Mouse (Mus musculus) cerebellum, adult 2 months (tissue): Measurements from ENCODE around the gene Gpc6. TPM values are rescaled to one million over a fixed set of nuclear protein-coding genes. Genes with fewer than 3 reads are reported as not detected.

Experiments
- DNase-seq, 2 experiments: peaks; one replicate each; pipeline ENCODE4 v3.0.0; 2021
- H3K27ac ChIP-seq: fragments of 200-500 bp; 2 replicates; pipeline ENCODE4 v1.5.1; 2012; ENCODE audit warnings: low read length, control low read depth, inconsistent platforms; ENCODE audit not compliant: insufficient read depth
- H3K27me3 ChIP-seq: fragments of 200-500 bp; 2 replicates; pipeline ENCODE4 v1.6.1; 2012; ENCODE audit warnings: inconsistent platforms, mild to moderate bottlenecking, low read length, moderate library complexity; ENCODE audit not compliant: control insufficient read depth, insufficient read depth
- H3K4me1 ChIP-seq: fragments of 200-500 bp; 2 replicates; pipeline ENCODE4 v1.6.1; 2011; ENCODE audit warnings: low read length; ENCODE audit not compliant: control insufficient read depth, insufficient read depth
- H3K4me3 ChIP-seq: fragments of 200-500 bp; replicated peaks from 2 replicates; pipeline ENCODE3; 2011; ENCODE audit warnings: mild to moderate bottlenecking, low read depth, low read length, control low read depth; ENCODE audit not compliant: insufficient read depth
- CTCF ChIP-seq: fragments of 200-500 bp; IDR thresholded peaks from 2 replicates; pipeline ENCODE4 v1.5.1; 2011; ENCODE audit warnings: low read depth, mild to moderate bottlenecking, control low read depth, low read length, moderate library complexity, borderline replicate concordance; ENCODE audit not compliant: insufficient read depth
- POLR2A ChIP-seq: fragments of 200-500 bp; IDR thresholded peaks from 2 replicates; pipeline ENCODE4 v1.6.1; 2011; ENCODE audit warnings: low read length, control low read depth, borderline replicate concordance; ENCODE audit not compliant: insufficient read depth
- WGBS: fragments of 180-500 bp; shearing (Covaris S2); methylation state at CpG from one replicate; pipeline ENCODE4 v1.1.7; 2018; 5-methylcytosine and 5-hydroxymethylcytosine counted together
- polyA plus RNA-seq: library from polyadenylated mRNA; depleted of rRNA; stranded (reverse); fragments of >200 nt; gene quantifications from 2 replicates; pipeline ENCODE4 v1.2.3, GENCODE M21; 2012

Gene Gpc6
- polyA plus RNA-seq, 1 experiment: 5.3 TPM

DNA sequence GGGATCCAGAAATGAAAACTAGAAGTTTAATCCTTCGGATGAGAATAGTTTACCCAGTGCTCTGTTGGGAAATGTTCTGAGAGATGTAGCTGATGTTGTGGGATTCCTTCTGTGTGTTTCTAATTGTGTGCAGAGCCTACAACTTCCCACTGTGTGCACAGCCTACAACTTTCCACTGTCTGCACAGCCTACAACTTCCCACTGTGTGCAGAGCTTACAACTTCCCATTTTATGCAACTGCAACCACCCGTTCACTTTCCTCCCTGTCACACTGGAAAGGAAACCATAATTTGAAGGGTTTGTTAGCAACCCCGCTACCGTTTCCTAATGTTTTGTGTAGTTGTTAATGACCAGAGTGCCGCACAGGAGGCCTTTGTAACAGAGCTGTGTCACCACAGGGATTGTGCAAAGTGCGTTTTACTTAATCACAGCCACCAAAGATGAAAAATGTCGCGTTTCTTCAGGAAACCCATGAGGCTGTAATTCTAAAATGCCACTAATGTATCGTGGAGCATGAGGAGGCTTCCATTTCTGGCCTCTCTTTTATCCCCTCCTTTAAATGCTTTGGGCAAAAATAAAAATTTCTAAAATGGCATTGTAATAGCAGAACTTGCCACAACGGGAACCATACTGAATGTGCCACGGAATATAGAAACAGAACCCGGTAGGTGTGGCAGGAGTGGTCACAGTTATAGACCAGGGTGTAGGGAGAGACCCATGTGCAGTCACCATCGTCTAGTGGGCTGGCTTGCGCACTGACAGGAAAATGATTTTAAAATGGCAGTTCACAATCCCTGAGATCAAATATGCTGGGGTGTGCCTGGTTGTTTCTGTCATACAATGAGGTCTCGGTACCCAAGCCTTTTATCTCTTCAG lies 853.7 kb downstream of the Gpc6 start:
- no peak for DNase-seq
- Histone ChIP-seq H3K4me1 (no peaks in the 10 kb centered on the region), H3K27ac (no peak overlapping the region), H3K27me3 (no peaks in the 10 kb centered on the region), H3K4me3 (no peak overlapping the region)
- WGBS: 83% methylated on average over 15 of the region's 15 CpGs
- TF ChIP-seq CTCF (no peak), POLR2A (no peak)

DNA sequence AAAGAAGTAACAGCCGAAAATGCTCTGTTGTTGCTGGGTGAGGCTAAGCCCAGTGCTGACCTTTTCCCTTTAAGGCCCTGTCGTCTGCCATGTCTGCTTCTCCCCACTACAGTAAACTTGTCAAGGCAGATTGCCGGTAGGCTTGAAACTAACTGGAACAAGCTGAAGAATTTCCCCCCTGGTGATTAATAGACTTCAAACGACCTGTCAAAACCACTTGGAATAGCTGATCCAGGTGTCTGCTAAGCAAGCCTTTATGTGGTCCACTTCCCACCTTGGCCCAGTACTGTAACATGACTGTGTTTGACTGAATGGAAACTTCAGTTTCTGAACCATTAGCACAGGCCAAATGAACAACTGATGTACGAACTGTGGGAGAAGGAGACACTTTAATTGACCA lies 856.6 kb downstream of the Gpc6 start:
- TF ChIP-seq POLR2A: no peak
- TF ChIP-seq CTCF: no peak
- Histone ChIP-seq H3K27me3 (no peaks in the 10 kb centered on the region), H3K27ac (no peak overlapping the region), H3K4me3 (no peak overlapping the region), H3K4me1 (no peaks in the 10 kb centered on the region)
- 58% methylated on average over 5 of the region's 5 CpGs for WGBS
- no peak for DNase-seq

- H3K4me1 ChIP-seq: no peaks in the 10 kb centered on the region
- H3K27me3 ChIP-seq: no peaks in the 10 kb centered on the region
- WGBS: 65% methylated on average over 8 of the region's 8 CpGs
- H3K27ac ChIP-seq: no peak overlapping the region
- H3K4me3 ChIP-seq: no peak overlapping the region
- no peak for DNase-seq
- TF ChIP-seq POLR2A (no peak), CTCF (no peak)
These were observed 858.7 kb downstream of the Gpc6 start for GRCm38 (mm10) chr14:117783671-117784262.

- no peaks in the 10 kb centered on the region for H3K4me1 ChIP-seq
- DNase-seq: no peak
- H3K27me3 ChIP-seq: no peaks in the 10 kb centered on the region
- H3K4me3 ChIP-seq: no peak overlapping the region
- no peak overlapping the region for H3K27ac ChIP-seq
- TF ChIP-seq CTCF: no peak
- no peak for TF ChIP-seq POLR2A
- 96% methylated on average over 9 of the region's 9 CpGs for WGBS
These were observed 859.8 kb downstream of the Gpc6 start for GRCm38 (mm10) chr14:117784960-117785359.

GRCm38 (mm10) chr14:117785507-117786085 lies 860.5 kb downstream of the Gpc6 start:
- no peaks in the 10 kb centered on the region for H3K4me1 ChIP-seq
- 67% methylated on average over 15 of the region's 15 CpGs for WGBS
- no peak overlapping the region for H3K4me3 ChIP-seq
- TF ChIP-seq CTCF: no peak
- TF ChIP-seq POLR2A: no peak
- no peak for DNase-seq
- H3K27me3 ChIP-seq: no peaks in the 10 kb centered on the region
- H3K27ac ChIP-seq: no peak overlapping the region

DNA sequence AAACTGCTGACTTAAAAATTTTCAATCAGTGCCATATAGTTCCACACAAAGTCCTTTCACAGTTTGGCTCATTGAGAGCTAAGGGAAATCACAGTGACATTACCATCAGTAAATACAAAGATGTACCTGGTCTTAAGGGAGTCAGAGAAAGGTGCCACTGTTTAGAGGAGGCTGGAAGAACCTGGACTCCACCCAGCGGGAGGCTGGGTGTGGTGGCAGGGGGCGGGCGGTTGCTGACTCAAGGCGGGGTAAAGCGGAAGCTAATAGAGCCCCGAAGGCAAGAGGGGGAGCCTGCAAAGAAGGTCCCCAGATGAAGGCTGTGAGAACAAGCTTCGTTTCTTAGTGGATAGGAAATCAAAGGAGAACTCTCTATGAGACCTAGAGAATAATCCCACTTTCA lies 861.5 kb downstream of the Gpc6 start:
- H3K4me3 ChIP-seq: no peak overlapping the region
- no peak for DNase-seq
- WGBS: 76% methylated on average over 7 of the region's 7 CpGs
- H3K27ac ChIP-seq: no peak overlapping the region
- H3K4me1 ChIP-seq: no peaks in the 10 kb centered on the region
- H3K27me3 ChIP-seq: no peaks in the 10 kb centered on the region
- no peak for TF ChIP-seq CTCF
- no peak for TF ChIP-seq POLR2A

DNA sequence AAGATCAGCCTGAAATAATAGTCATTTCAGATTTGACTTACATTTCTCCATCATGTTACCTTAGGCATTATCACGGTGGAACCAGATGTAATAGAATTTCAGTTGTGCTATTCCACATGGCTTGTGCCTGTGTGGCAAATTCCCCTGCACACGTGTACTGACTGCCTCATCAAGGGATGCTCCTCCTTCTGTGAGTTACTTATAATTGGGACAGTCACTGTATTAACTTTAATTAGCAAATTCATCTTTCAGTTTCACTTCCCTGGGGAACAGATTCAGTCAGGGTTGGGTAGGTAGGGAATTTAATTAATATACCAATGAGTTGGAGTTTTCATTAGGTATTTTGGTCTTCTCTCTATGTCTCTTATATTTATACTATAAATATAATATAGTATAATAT lies 869.8 kb downstream of the Gpc6 start:
- 68% methylated on average over 2 of the region's 2 CpGs for WGBS
- TF ChIP-seq POLR2A: no peak
- no peak for TF ChIP-seq CTCF
- Histone ChIP-seq H3K27me3 (no peaks in the 10 kb centered on the region), H3K4me3 (no peak overlapping the region), H3K4me1 (no peaks in the 10 kb centered on the region), H3K27ac (no peak overlapping the region)
- DNase-seq: no peak
